Mouse (Mus musculus): ENCODE results near the gene Vmn1r123. TPM values are rescaled to one million over a fixed set of nuclear protein-coding genes. Genes with fewer than 3 reads are reported as not detected.
"Not testable (repeated sequence)": the region's sequence is repeated elsewhere in the genome, so short reads cannot be mapped to it uniquely, and the experiment has no call there.

Vmn1r123 gene
- not detected in 2 replicates for polyA plus RNA-seq (2016; fragmentation: Nextera tagmentation; extraction: Ambion mirVana)

GRCm38 (mm10) chr7:21161885-21162284, at the start of gene Vmn1r123:
Gene Vmn1r123 (plus strand): TSS chr7:21162185.
- not testable (repeated sequence) for H3K27me3 ChIP-seq (ENCODE audit: poor library complexity, severe bottlenecking); H3K27ac ChIP-seq; DNase-seq (ENCODE audit: extremely low spot score, low spot score); H3K4me1 ChIP-seq; H3K4me3 ChIP-seq; H3K36me3 ChIP-seq (replicated peaks); H3K9me3 ChIP-seq
- 63% methylated on average over 1 of the region's 3 CpGs for WGBS

- H3K36me3 ChIP-seq (replicated peaks); H3K4me1 ChIP-seq; H3K27me3 ChIP-seq (ENCODE audit: poor library complexity, severe bottlenecking); H3K4me3 ChIP-seq; H3K27ac ChIP-seq; H3K9me3 ChIP-seq; DNase-seq (ENCODE audit: extremely low spot score, low spot score): not testable (repeated sequence)
- 70% methylated on average over 3 of the region's 3 CpGs for WGBS
Observed at GRCm38 (mm10) chr7:21134028-21134427, 28.0 kb upstream of the Vmn1r123 start, which contains the start of gene Vmn1r122. Gene Vmn1r122 (minus strand): TSS chr7:21134128.

- DNase-seq (ENCODE audit: extremely low spot score, low spot score); H3K4me3 ChIP-seq; H3K36me3 ChIP-seq (replicated peaks); H3K4me1 ChIP-seq; H3K27ac ChIP-seq; H3K9me3 ChIP-seq; H3K27me3 ChIP-seq (ENCODE audit: poor library complexity, severe bottlenecking): not testable (repeated sequence)
- WGBS, result 43% methylated on average over 1 of the region's 2 CpGs
Observed at GRCm38 (mm10) chr7:21190323-21190722, 28.3 kb downstream of the Vmn1r123 start, which contains the start of gene Gm5157. Gene Gm5157 (minus strand): TSS chr7:21190423.

Other genes with a start within 250 kb of the Vmn1r123 start
- not detected in 2 replicates for gene Vmn1r118, start 249.8 kb upstream of the Vmn1r123 start, polyA plus RNA-seq (2016; fragmentation: Nextera tagmentation; extraction: Ambion mirVana)
- not detected in 2 replicates for gene Vmn1r119, start 149.7 kb upstream of the Vmn1r123 start, polyA plus RNA-seq (2016; fragmentation: Nextera tagmentation; extraction: Ambion mirVana)
- not detected in 2 replicates for gene Vmn1r120, start 108.4 kb upstream of the Vmn1r123 start, polyA plus RNA-seq (2016; fragmentation: Nextera tagmentation; extraction: Ambion mirVana)
- gene Vmn1r121, start 63.7 kb upstream of the Vmn1r123 start, polyA plus RNA-seq (2016; fragmentation: Nextera tagmentation; extraction: Ambion mirVana), result not detected in 2 replicates
- gene Vmn1r122, start 28.1 kb upstream of the Vmn1r123 start, polyA plus RNA-seq (2016; fragmentation: Nextera tagmentation; extraction: Ambion mirVana), result not detected in 2 replicates
- not detected in 2 replicates for gene Gm5157, start 28.2 kb downstream of the Vmn1r123 start, polyA plus RNA-seq (2016; fragmentation: Nextera tagmentation; extraction: Ambion mirVana)
- gene Vmn1r124, start 98.4 kb downstream of the Vmn1r123 start, polyA plus RNA-seq (2016; fragmentation: Nextera tagmentation; extraction: Ambion mirVana), result not detected in 2 replicates
- not detected in 2 replicates for gene Vmn1r125, start 110.0 kb downstream of the Vmn1r123 start, polyA plus RNA-seq (2016; fragmentation: Nextera tagmentation; extraction: Ambion mirVana)
- not detected in 2 replicates for gene Vmn1r126, start 139.3 kb downstream of the Vmn1r123 start, polyA plus RNA-seq (2016; fragmentation: Nextera tagmentation; extraction: Ambion mirVana)
- not detected in 2 replicates for gene Vmn1r127, start 157.7 kb downstream of the Vmn1r123 start, polyA plus RNA-seq (2016; fragmentation: Nextera tagmentation; extraction: Ambion mirVana)
- not detected in 2 replicates for gene Vmn1r128, start 187.2 kb downstream of the Vmn1r123 start, polyA plus RNA-seq (2016; fragmentation: Nextera tagmentation; extraction: Ambion mirVana)
- not detected in 2 replicates for gene Vmn1r129, start 199.1 kb downstream of the Vmn1r123 start, polyA plus RNA-seq (2016; fragmentation: Nextera tagmentation; extraction: Ambion mirVana)